Mouse (Mus musculus): ENCODE data around the gene Opcml.

The Opcml gene

GRCm38 (mm10) chr9:28003131-28003530 is 212.6 kb downstream of the Opcml start:
- in situ Hi-C loops (cut with MseI, MboI) = no loop called here

- in situ Hi-C loops (cut with MseI, MboI) = no loop called here
Observed at GRCm38 (mm10) chr9:28011483-28011882, 220.9 kb downstream of the Opcml start.

- in situ Hi-C loops (cut with MseI, MboI) = no loop called here
Observed at GRCm38 (mm10) chr9:28012664-28013063, 222.1 kb downstream of the Opcml start.

- in situ Hi-C loops (cut with MseI, MboI) = no loop called here
Observed at GRCm38 (mm10) chr9:28013192-28013591, 222.6 kb downstream of the Opcml start.

- in situ Hi-C loops (cut with MseI, MboI) = no loop called here
Observed at GRCm38 (mm10) chr9:28028156-28028555, 237.6 kb downstream of the Opcml start.

- in situ Hi-C loops (cut with MseI, MboI) = no loop called here
Observed at GRCm38 (mm10) chr9:28028788-28029393, 238.3 kb downstream of the Opcml start.

- in situ Hi-C loops (cut with MseI, MboI) = no loop called here
Observed at GRCm38 (mm10) chr9:28049157-28049556, 258.6 kb downstream of the Opcml start.

- in situ Hi-C loops (cut with MseI, MboI) = no loop called here
Observed at GRCm38 (mm10) chr9:28057171-28057845, 266.7 kb downstream of the Opcml start.

- in situ Hi-C loops (cut with MseI, MboI) = no loop called here
Observed at GRCm38 (mm10) chr9:28065126-28065525, 274.6 kb downstream of the Opcml start.

- in situ Hi-C loops (cut with MseI, MboI) = no loop called here
Observed at GRCm38 (mm10) chr9:28080694-28081093, 290.1 kb downstream of the Opcml start.

GRCm38 (mm10) chr9:28083754-28084153 is 293.2 kb downstream of the Opcml start:
- in situ Hi-C loops (cut with MseI, MboI) = no loop called here

GRCm38 (mm10) chr9:28084273-28084726 is 293.7 kb downstream of the Opcml start:
- in situ Hi-C loops (cut with MseI, MboI) = no loop called here

- in situ Hi-C loops (cut with MseI, MboI) = no loop called here
Observed at GRCm38 (mm10) chr9:28091395-28091794, 300.8 kb downstream of the Opcml start.

GRCm38 (mm10) chr9:28094722-28095121 is 304.1 kb downstream of the Opcml start:
- in situ Hi-C loops (cut with MseI, MboI) = no loop called here

GRCm38 (mm10) chr9:28096204-28096603 is 305.6 kb downstream of the Opcml start:
- in situ Hi-C loops (cut with MseI, MboI) = no loop called here

- in situ Hi-C loops (cut with MseI, MboI) = no loop called here
Observed at GRCm38 (mm10) chr9:28101981-28102380, 311.4 kb downstream of the Opcml start.

- in situ Hi-C loops (cut with MseI, MboI) = no loop called here
Observed at GRCm38 (mm10) chr9:28121858-28122257, 331.3 kb downstream of the Opcml start.

- in situ Hi-C loops (cut with MseI, MboI) = no loop called here
Observed at GRCm38 (mm10) chr9:28128735-28129134, 338.2 kb downstream of the Opcml start.

- in situ Hi-C loops (cut with MseI, MboI) = no loop called here
Observed at GRCm38 (mm10) chr9:28131521-28131920, 340.9 kb downstream of the Opcml start.

GRCm38 (mm10) chr9:28136614-28137013 is 346.0 kb downstream of the Opcml start:
- in situ Hi-C loops (cut with MseI, MboI) = no loop called here

GRCm38 (mm10) chr9:28139957-28140597 is 349.5 kb downstream of the Opcml start:
- in situ Hi-C loops (cut with MseI, MboI) = no loop called here

GRCm38 (mm10) chr9:28149507-28149906 is 358.9 kb downstream of the Opcml start:
- in situ Hi-C loops (cut with MseI, MboI) = no loop called here

- in situ Hi-C loops (cut with MseI, MboI) = no loop called here
Observed at GRCm38 (mm10) chr9:28153748-28154147, 363.2 kb downstream of the Opcml start.

Data from mouse trophoblast stem cell (cell line).